Mouse (Mus musculus): ENCODE measurements around the gene Uimc1.

- no peak for TF ChIP-seq CTCF (IDR thresholded peaks at IDR 0.05; ENCODE audit: borderline replicate concordance, insufficient read depth, low read length)
- no peak for TF ChIP-seq POLR2A (IDR thresholded peaks at IDR 0.05; ENCODE audit: low read depth, low read length)
These were observed 1.5 kb upstream of the Uimc1 start for GRCm38 (mm10) chr13:55101627-55102026.
